Mouse (Mus musculus) neural tube, embryonic 14.5 days (tissue): ENCODE measurements around the gene Dlgap1. TPM values are rescaled to one million over a fixed set of nuclear protein-coding genes. Genes with fewer than 3 reads are reported as not detected.

ENCODE experiments used
- ATAC-seq: fragments of 200-750 bp; cut with Nextera tagmentation; 2 replicates; pipeline ENCODE4 v1.8.0; 2017; ENCODE audit warnings: low read depth, mild to moderate bottlenecking, moderate TSS enrichment, moderate library complexity
- H3K27ac ChIP-seq: fragments of 300-500 bp; sonication (generic); 2 replicates; pipeline ENCODE4 v1.5.1; 2014; ENCODE audit warnings: low read depth, mild to moderate bottlenecking, control low read depth, low read length, moderate library complexity, mixed read lengths
- H3K27me3 ChIP-seq: fragments of 300-500 bp; sonication (generic); 2 replicates; pipeline ENCODE4 v1.6.1; 2014; ENCODE audit warnings: low read length; ENCODE audit not compliant: control insufficient read depth, insufficient read depth
- H3K36me3 ChIP-seq: fragments of 300-500 bp; sonication (generic); 2 replicates; pipeline ENCODE4 v1.6.1; 2014; ENCODE audit warnings: low read length, mixed read lengths; ENCODE audit not compliant: control insufficient read depth, insufficient read depth
- H3K4me1 ChIP-seq: fragments of 300-500 bp; sonication (generic); 2 replicates; pipeline ENCODE4 v1.6.1; 2014; ENCODE audit warnings: low read length; ENCODE audit not compliant: control insufficient read depth, insufficient read depth
- H3K4me2 ChIP-seq: fragments of 300-500 bp; sonication (generic); 2 replicates; pipeline ENCODE4 v1.6.1; 2014; ENCODE audit warnings: mild to moderate bottlenecking, low read depth, low read length, control low read depth
- H3K4me3 ChIP-seq: fragments of 300-500 bp; sonication (generic); 2 replicates; pipeline ENCODE4 v1.5.1; 2014; ENCODE audit warnings: low read depth, low read length, control low read depth, mixed read lengths
- H3K9ac ChIP-seq: fragments of 300-500 bp; sonication (generic); replicated peaks from 2 replicates; pipeline ENCODE4 v1.6.1; 2014; ENCODE audit warnings: low read depth, mild to moderate bottlenecking, control low read depth, low read length, mixed read lengths
- H3K9me3 ChIP-seq: fragments of 300-500 bp; sonication (generic); 2 replicates; pipeline ENCODE4 v1.6.1; 2016; ENCODE audit warnings: low read length; ENCODE audit not compliant: control insufficient read depth
- WGBS: fragments of 180-500 bp; shearing (Covaris S2); extraction: QIAGEN DNeasy Blood & Tissue Kit; methylation state at CpG from one replicate; pipeline ENCODE4 v1.1.7; 2014; 5-methylcytosine and 5-hydroxymethylcytosine counted together
- polyA plus RNA-seq: library from polyadenylated mRNA; unstranded; fragments of >200 nt; fragmentation: Nextera tagmentation; extraction: Ambion mirVana; gene quantifications from 2 replicates; pipeline ENCODE4 v1.2.1, GENCODE M21; 2014

The Dlgap1 gene
- polyA plus RNA-seq, 1 experiment from 2014 or later, result 51.0 TPM

DNA sequence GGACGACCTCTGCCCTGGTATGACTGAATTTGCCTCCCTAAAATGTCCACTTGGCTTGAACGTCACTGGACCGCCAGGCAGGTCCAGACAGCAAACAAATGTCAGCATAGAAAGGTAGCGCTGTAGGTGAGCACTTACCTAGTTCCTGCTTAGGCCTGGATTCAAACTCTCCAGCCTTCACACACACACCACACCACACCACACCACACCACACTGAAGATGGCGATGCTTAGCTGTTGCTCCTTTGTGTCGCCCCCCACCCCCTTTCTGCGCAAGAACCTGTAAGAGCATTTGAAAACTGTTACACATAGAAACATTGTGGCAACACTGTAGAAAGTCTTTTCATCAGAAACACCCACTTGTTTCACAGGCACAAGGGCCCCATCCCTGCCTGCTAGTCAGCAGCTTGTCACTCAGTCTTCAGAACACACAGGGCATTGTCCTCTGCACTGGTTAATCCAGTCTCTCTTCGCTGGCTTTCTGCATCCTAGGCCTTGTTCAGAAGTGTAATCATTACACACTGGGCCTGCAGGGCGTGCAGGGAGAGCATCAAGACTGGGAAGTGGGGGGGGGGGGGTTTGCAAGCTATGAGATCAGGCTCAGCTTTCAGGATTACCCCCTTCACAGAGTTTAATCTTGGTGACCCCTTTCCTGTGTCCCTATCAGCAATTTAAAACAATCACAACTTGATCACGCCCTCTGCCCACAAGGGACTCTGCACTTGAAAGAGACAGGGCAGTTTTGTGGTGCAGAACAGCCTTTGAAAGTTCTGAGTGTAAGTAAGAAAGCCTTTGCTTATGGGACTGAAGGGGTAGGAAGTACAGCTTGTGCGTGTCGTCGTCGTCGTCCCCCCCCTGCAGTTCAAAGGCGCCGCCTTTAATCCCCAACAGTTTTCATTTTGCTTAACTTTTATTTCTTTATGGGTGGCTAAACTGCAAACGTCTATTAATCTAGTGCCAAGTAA is 812.1 kb downstream of the Dlgap1 start:
- Histone ChIP-seq H3K36me3 (no peaks in the 10 kb centered on the region), H3K4me3 (no peak overlapping the region), H3K27me3 (no peaks in the 10 kb centered on the region), H3K4me2 (no peak overlapping the region), H3K27ac (peak overlapping the region; percentile 12; the same call in 1 of the 2 replicates), H3K4me1 (no peaks in the 10 kb centered on the region), H3K9me3 (no peaks in the 10 kb centered on the region), H3K9ac (no peak overlapping the region)
- ATAC-seq, result peak; percentile 49; the same call in 1 of the 2 replicates
- 32% methylated on average over 18 of the region's 18 CpGs for WGBS

- H3K9me3 ChIP-seq, result no peaks in the 10 kb centered on the region
- WGBS, result 91% methylated on average over 3 of the region's 3 CpGs
- no peak for ATAC-seq
Measured at GRCm38 (mm10) chr17:70783273-70783672, 814.4 kb downstream of the Dlgap1 start.

DNA sequence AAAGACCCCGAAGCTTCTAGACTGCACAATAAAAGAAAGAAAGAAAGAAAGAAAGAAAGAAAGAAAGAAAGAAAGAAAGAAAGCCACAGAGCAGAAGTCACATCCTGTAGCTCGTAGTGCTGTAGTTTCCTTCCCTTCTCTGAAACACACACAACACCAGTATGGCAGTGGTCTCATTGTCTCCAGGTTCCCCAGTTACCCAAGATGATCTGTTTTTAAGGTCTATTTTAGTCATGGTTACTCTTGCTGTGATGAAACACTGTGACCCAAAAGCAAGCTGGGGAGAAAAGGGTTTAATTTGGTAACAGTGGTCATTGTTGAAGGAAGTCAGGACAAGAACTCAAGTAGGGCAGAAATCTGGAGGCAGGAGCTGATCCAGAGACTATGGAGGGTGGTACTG is 818.5 kb downstream of the Dlgap1 start:
- no peaks in the 10 kb centered on the region for H3K27me3 ChIP-seq
- no peak overlapping the region for H3K4me2 ChIP-seq
- no peak overlapping the region for H3K4me3 ChIP-seq
- H3K27ac ChIP-seq, result no peak overlapping the region
- H3K9ac ChIP-seq, result no peak overlapping the region
- H3K9me3 ChIP-seq, result no peaks in the 10 kb centered on the region
- WGBS, result 91% methylated on average over 2 of the region's 2 CpGs
- no peaks in the 10 kb centered on the region for H3K4me1 ChIP-seq
- no peak for ATAC-seq
- no peaks in the 10 kb centered on the region for H3K36me3 ChIP-seq

More at GRCm38 (mm10) chr17:70783273-70783672, 814.4 kb downstream of the Dlgap1 start:
- Histone ChIP-seq H3K36me3 (no peaks in the 10 kb centered on the region), H3K4me1 (no peaks in the 10 kb centered on the region), H3K27me3 (no peaks in the 10 kb centered on the region), H3K9ac (no peak overlapping the region), H3K4me2 (no peak overlapping the region), H3K4me3 (no peak overlapping the region), H3K27ac (no peak overlapping the region)

DNA sequence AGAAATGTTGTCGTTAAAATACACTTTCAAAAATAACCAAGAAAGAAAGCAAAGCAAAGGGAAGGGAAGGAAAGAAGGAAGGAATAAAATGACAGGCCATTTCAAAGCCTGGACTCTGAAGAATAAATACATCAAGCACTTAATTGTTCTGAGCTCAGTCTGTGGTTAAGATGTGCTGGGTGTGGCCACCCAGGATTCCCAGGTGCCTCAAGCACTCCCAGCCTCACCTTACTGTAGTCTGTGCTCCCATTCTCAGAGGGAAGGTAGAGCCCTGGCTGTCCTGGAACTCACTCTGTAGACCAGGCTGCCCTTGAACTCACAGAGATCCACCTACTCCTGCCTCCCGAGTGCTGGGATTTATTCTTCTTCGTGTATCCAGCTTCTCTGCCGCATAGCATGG is 821.9 kb downstream of the Dlgap1 start:
- H3K4me1 ChIP-seq, result no peaks in the 10 kb centered on the region
- no peak overlapping the region for H3K4me2 ChIP-seq
- H3K9ac ChIP-seq, result no peak overlapping the region
- no peak for ATAC-seq
- H3K27me3 ChIP-seq, result no peaks in the 10 kb centered on the region
- WGBS, result 95% methylated on average over 4 of the region's 4 CpGs
- no peak overlapping the region for H3K4me3 ChIP-seq
- H3K9me3 ChIP-seq, result no peaks in the 10 kb centered on the region
- no peak overlapping the region for H3K27ac ChIP-seq
- no peaks in the 10 kb centered on the region for H3K36me3 ChIP-seq

- Histone ChIP-seq H3K36me3 (no peaks in the 10 kb centered on the region), H3K9me3 (no peaks in the 10 kb centered on the region)
- ATAC-seq, result no peak
Measured at GRCm38 (mm10) chr17:70791596-70792275, 822.9 kb downstream of the Dlgap1 start.

DNA sequence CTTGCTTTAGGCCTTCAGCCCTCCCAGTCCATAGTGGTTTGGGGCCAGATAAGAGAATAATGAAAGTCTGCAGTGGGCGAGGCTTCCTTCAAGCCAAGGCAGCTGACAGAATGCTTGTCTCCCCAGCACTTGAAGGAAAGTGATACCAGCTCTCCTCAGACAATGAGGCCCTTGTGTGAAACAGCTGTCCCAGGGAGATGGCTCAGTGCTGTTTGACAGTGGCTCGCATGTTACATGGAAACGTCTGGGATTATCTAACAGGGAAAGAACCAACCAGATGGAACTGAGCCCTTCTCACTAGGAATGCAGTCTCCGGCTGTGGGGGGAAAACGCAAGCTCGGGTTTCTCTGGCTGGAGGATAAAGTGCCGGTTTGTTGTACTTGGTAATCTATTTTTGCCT is 825.4 kb downstream of the Dlgap1 start:
- 14% methylated on average over 7 of the region's 7 CpGs for WGBS
- Histone ChIP-seq H3K4me2 (no peak overlapping the region), H3K9me3 (no peaks in the 10 kb centered on the region), H3K36me3 (no peaks in the 10 kb centered on the region), H3K4me1 (no peaks in the 10 kb centered on the region), H3K4me3 (no peak overlapping the region), H3K27me3 (no peaks in the 10 kb centered on the region), H3K27ac (peak overlapping the region; percentile 1), H3K9ac (no peak overlapping the region)
- peak; percentile 66; the same call in 1 of the 2 replicates for ATAC-seq

More at GRCm38 (mm10) chr17:70791596-70792275, 822.9 kb downstream of the Dlgap1 start:
- H3K27ac ChIP-seq, result no peak overlapping the region
- H3K4me2 ChIP-seq, result no peak overlapping the region
- WGBS, result 74% methylated on average over 9 of the region's 9 CpGs
- H3K9ac ChIP-seq, result no peak overlapping the region
- no peaks in the 10 kb centered on the region for H3K4me1 ChIP-seq
- H3K4me3 ChIP-seq, result no peak overlapping the region
- no peaks in the 10 kb centered on the region for H3K27me3 ChIP-seq

- H3K36me3 ChIP-seq, result no peaks in the 10 kb centered on the region
- H3K9ac ChIP-seq, result no peak overlapping the region
- H3K4me2 ChIP-seq, result no peak overlapping the region
- no peak overlapping the region for H3K4me3 ChIP-seq
- peak overlapping the region; percentile 1 for H3K27ac ChIP-seq
- WGBS, result 61% methylated on average over 6 of the region's 6 CpGs
- H3K27me3 ChIP-seq, result no peaks in the 10 kb centered on the region
- no peaks in the 10 kb centered on the region for H3K9me3 ChIP-seq
- no peaks in the 10 kb centered on the region for H3K4me1 ChIP-seq
- no peak for ATAC-seq
Measured at GRCm38 (mm10) chr17:70794722-70795121, 825.8 kb downstream of the Dlgap1 start.

DNA sequence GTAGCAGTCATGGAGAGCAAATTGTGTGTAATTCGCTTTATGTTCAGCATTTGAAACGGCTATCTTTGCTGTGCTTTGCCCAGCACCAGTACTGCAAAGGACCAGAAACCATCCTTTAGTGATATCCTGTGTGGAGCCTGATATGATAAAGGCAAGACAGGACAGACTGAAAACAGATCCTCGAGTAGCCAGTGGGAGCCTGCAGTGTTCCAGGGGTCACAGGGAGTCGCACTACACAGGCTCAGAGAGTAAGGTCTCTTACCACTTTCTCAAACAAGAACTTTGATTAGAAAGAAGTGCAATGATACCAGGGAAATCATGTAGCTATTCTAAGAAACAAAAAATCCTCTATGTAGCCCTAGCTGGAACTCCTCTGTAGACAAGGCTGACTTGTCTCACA is 826.3 kb downstream of the Dlgap1 start:
- 78% methylated on average over 4 of the region's 4 CpGs for WGBS
- H3K9me3 ChIP-seq, result no peaks in the 10 kb centered on the region
- H3K27ac ChIP-seq, result no peak overlapping the region
- H3K36me3 ChIP-seq, result no peaks in the 10 kb centered on the region
- no peak overlapping the region for H3K4me2 ChIP-seq
- no peak overlapping the region for H3K4me3 ChIP-seq
- ATAC-seq, result no peak
- H3K27me3 ChIP-seq, result no peaks in the 10 kb centered on the region
- H3K4me1 ChIP-seq, result no peaks in the 10 kb centered on the region
- H3K9ac ChIP-seq, result no peak overlapping the region
